Mouse (Mus musculus) kidney, embryonic 14.5 days (tissue): ENCODE measurements around the gene Ndufc2. TPM values are rescaled to one million over a fixed set of nuclear protein-coding genes. Genes with fewer than 3 reads are reported as not detected.

Source experiments
- ATAC-seq: fragments of 200-750 bp; cut with Nextera tagmentation; 2 replicates; pipeline ENCODE4 v1.8.0; 2017; ENCODE audit warnings: moderate number of reproducible peaks, mild to moderate bottlenecking, moderate TSS enrichment, moderate library complexity; ENCODE audit not compliant: low FRiP score, low TSS enrichment
- H3K27ac ChIP-seq: fragments of 300-500 bp; sonication (generic); 2 replicates; pipeline ENCODE4 v1.5.1; 2014; ENCODE audit warnings: low read depth, mild to moderate bottlenecking, low read length, moderate library complexity, mixed read lengths
- H3K27me3 ChIP-seq: fragments of 300-500 bp; sonication (generic); 2 replicates; pipeline ENCODE4 v1.6.1; 2014; ENCODE audit warnings: mild to moderate bottlenecking, low read length; ENCODE audit not compliant: control insufficient read depth, insufficient read depth
- H3K36me3 ChIP-seq: fragments of 300-500 bp; sonication (generic); 2 replicates; pipeline ENCODE4 v1.6.1; 2014; ENCODE audit warnings: low read length, mixed read lengths; ENCODE audit not compliant: control insufficient read depth, insufficient read depth
- H3K4me1 ChIP-seq: fragments of 300-500 bp; sonication (generic); 2 replicates; pipeline ENCODE4 v1.6.1; 2014; ENCODE audit warnings: low read length, mixed read lengths; ENCODE audit not compliant: control insufficient read depth, insufficient read depth
- H3K4me2 ChIP-seq: fragments of 300-500 bp; sonication (generic); replicated peaks from 2 replicates; pipeline ENCODE4 v1.6.1; 2014; ENCODE audit warnings: low read depth, mild to moderate bottlenecking, low read length
- H3K4me3 ChIP-seq: fragments of 300-500 bp; sonication (generic); 2 replicates; pipeline ENCODE4 v1.5.1; 2014; ENCODE audit warnings: mild to moderate bottlenecking, low read length
- H3K9ac ChIP-seq: fragments of 300-500 bp; sonication (generic); 2 replicates; pipeline ENCODE4 v1.6.1; 2014; ENCODE audit warnings: low read depth, mild to moderate bottlenecking, low read length, moderate library complexity
- H3K9me3 ChIP-seq: fragments of 300-500 bp; sonication (generic); 2 replicates; pipeline ENCODE4 v1.6.1; 2016; ENCODE audit warnings: low read length; ENCODE audit not compliant: control insufficient read depth
- WGBS: fragments of 180-500 bp; shearing (Covaris S2); extraction: QIAGEN DNeasy Blood & Tissue Kit; methylation state at CpG from one replicate; pipeline ENCODE4 v1.1.7; 2014; 5-methylcytosine and 5-hydroxymethylcytosine counted together
- polyA plus RNA-seq: library from polyadenylated mRNA; unstranded; fragments of >200 nt; fragmentation: Nextera tagmentation; extraction: Ambion mirVana; gene quantifications from 2 replicates; pipeline ENCODE4 v1.2.1, GENCODE M21; 2014

Ndufc2 gene
- polyA plus RNA-seq, result 370 and 475 TPM in 2 replicates

- peaks cover 6% of the 10 kb centered on the region; the same call in 1 of the 2 replicates for H3K4me1 ChIP-seq
- H3K9me3 ChIP-seq, result no peaks in the 10 kb centered on the region
- H3K4me2 ChIP-seq, result peak within 1 kb of the TSS; percentile 82
- H3K4me3 ChIP-seq, result peak within 1 kb of the TSS; percentile 93
- H3K27ac ChIP-seq, result peak within 1 kb of the TSS; percentile 81
- under 1% methylated on average over 54 of the region's 54 CpGs for WGBS
- peak; percentile 94 for ATAC-seq
- H3K9ac ChIP-seq, result peak within 1 kb of the TSS; percentile 93
- no peaks in the 10 kb centered on the region for H3K27me3 ChIP-seq
- no peaks in the 10 kb centered on the region for H3K36me3 ChIP-seq
Measured at GRCm38 (mm10) chr7:97399960-97400715, at the start of gene Ndufc2. TSS of gene Ndufc2 (plus strand) at chr7:97400003.

- 90% methylated on average over 5 of the region's 5 CpGs for WGBS
- Histone ChIP-seq H3K36me3 (no peaks in the 10 kb centered on the region), H3K4me1 (no peaks in the 10 kb centered on the region), H3K4me3 (no peak overlapping the region), H3K27ac (no peak overlapping the region), H3K9ac (no peak overlapping the region), H3K27me3 (no peaks in the 10 kb centered on the region), H3K4me2 (no peak overlapping the region), H3K9me3 (no peaks in the 10 kb centered on the region)
- no peak for ATAC-seq
Measured at GRCm38 (mm10) chr7:97350891-97351290, 48.9 kb upstream of the Ndufc2 start.

- H3K4me3 ChIP-seq, result no peak overlapping the region
- H3K27me3 ChIP-seq, result no peaks in the 10 kb centered on the region
- no peak overlapping the region for H3K27ac ChIP-seq
- ATAC-seq, result no peak
- WGBS, result 80% methylated on average over 11 of the region's 11 CpGs
- no peak overlapping the region for H3K4me2 ChIP-seq
- no peaks in the 10 kb centered on the region for H3K36me3 ChIP-seq
- H3K9me3 ChIP-seq, result no peaks in the 10 kb centered on the region
- H3K4me1 ChIP-seq, result no peaks in the 10 kb centered on the region
- no peak overlapping the region for H3K9ac ChIP-seq
Measured at GRCm38 (mm10) chr7:97351792-97352513, 47.9 kb upstream of the Ndufc2 start.

GRCm38 (mm10) chr7:97353356-97353755 lies 46.4 kb upstream of the Ndufc2 start:
- H3K4me2 ChIP-seq, result no peak overlapping the region
- ATAC-seq, result no peak
- H3K9ac ChIP-seq, result no peak overlapping the region
- H3K27ac ChIP-seq, result no peak overlapping the region
- no peaks in the 10 kb centered on the region for H3K27me3 ChIP-seq
- H3K4me1 ChIP-seq, result no peaks in the 10 kb centered on the region
- no peaks in the 10 kb centered on the region for H3K9me3 ChIP-seq
- H3K36me3 ChIP-seq, result no peaks in the 10 kb centered on the region
- no peak overlapping the region for H3K4me3 ChIP-seq
- 80% methylated on average over 6 of the region's 6 CpGs for WGBS

GRCm38 (mm10) chr7:97355068-97355841 lies 44.5 kb upstream of the Ndufc2 start:
- no peak overlapping the region for H3K9ac ChIP-seq
- no peaks in the 10 kb centered on the region for H3K36me3 ChIP-seq
- H3K4me3 ChIP-seq, result no peak overlapping the region
- H3K4me2 ChIP-seq, result no peak overlapping the region
- no peaks in the 10 kb centered on the region for H3K4me1 ChIP-seq
- no peaks in the 10 kb centered on the region for H3K9me3 ChIP-seq
- no peak overlapping the region for H3K27ac ChIP-seq
- 51% methylated on average over 13 of the region's 13 CpGs for WGBS
- no peak for ATAC-seq
- H3K27me3 ChIP-seq, result no peaks in the 10 kb centered on the region

GRCm38 (mm10) chr7:97356253-97356652 lies 43.5 kb upstream of the Ndufc2 start:
- no peak for ATAC-seq
- Histone ChIP-seq H3K9ac (no peak overlapping the region), H3K4me2 (no peak overlapping the region), H3K9me3 (no peaks in the 10 kb centered on the region), H3K27ac (no peak overlapping the region), H3K27me3 (no peaks in the 10 kb centered on the region), H3K36me3 (no peaks in the 10 kb centered on the region), H3K4me3 (no peak overlapping the region), H3K4me1 (no peaks in the 10 kb centered on the region)
- 84% methylated on average over 5 of the region's 5 CpGs for WGBS

GRCm38 (mm10) chr7:97356875-97357276 lies 42.9 kb upstream of the Ndufc2 start:
- no peaks in the 10 kb centered on the region for H3K27me3 ChIP-seq
- no peak overlapping the region for H3K4me2 ChIP-seq
- no peak overlapping the region for H3K4me3 ChIP-seq
- no peaks in the 10 kb centered on the region for H3K9me3 ChIP-seq
- WGBS, result 84% methylated on average over 5 of the region's 5 CpGs
- H3K4me1 ChIP-seq, result no peaks in the 10 kb centered on the region
- no peaks in the 10 kb centered on the region for H3K36me3 ChIP-seq
- no peak overlapping the region for H3K9ac ChIP-seq
- no peak for ATAC-seq
- no peak overlapping the region for H3K27ac ChIP-seq

GRCm38 (mm10) chr7:97357840-97358239 lies 42.0 kb upstream of the Ndufc2 start:
- ATAC-seq, result no peak
- Histone ChIP-seq H3K4me3 (no peak overlapping the region), H3K27ac (no peak overlapping the region)

More at GRCm38 (mm10) chr7:97357840-97358239, 42.0 kb upstream of the Ndufc2 start:
- no peak overlapping the region for H3K4me2 ChIP-seq
- H3K27me3 ChIP-seq, result no peaks in the 10 kb centered on the region
- no peaks in the 10 kb centered on the region for H3K4me1 ChIP-seq
- no peaks in the 10 kb centered on the region for H3K36me3 ChIP-seq
- H3K9me3 ChIP-seq, result no peaks in the 10 kb centered on the region
- 75% methylated on average over 3 of the region's 3 CpGs for WGBS
- H3K9ac ChIP-seq, result no peak overlapping the region
